Mouse (Mus musculus) B cell, adult 62 days (primary cell): ENCODE results near the gene 4930442H23Rik. TPM values are rescaled to one million over a fixed set of nuclear protein-coding genes. Genes with fewer than 3 reads are reported as not detected.

ENCODE experiments used
- total RNA-seq: library from RNA; stranded (reverse); gene quantifications from 4 replicates; pipeline ENCODE4 v1.2.4, GENCODE M21; 2023

The 4930442H23Rik gene
- total RNA-seq = not detected in 4 replicates

DNA sequence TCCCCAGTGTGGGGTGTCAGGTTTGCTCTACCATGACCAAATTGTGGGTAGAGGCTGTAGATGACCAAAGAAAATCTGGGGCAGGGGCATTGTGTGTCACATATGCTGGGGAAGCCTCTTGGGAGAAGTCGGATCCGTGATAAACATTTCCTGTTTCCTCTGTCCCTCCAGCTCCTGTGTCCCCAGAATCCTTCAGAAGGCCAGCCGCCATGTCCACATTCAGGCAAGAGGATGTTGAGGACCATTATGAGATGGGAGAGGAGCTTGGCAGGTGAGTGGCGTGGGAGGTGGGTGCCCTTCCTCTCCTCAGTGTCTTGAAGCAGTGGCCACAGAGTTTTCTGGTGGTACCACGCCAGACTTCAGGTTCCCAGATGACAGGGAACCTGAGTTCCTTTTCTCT lies at the start of gene 4930442H23Rik:
4930442H23Rik (minus strand) TSS at position 45 of the 400 bp plus-strand sequence.

GRCm38 (mm10) chr10:81232580-81233225 lies 49.1 kb upstream of the 4930442H23Rik start, which contains the start of gene Zfr2:
Zfr2 (plus strand) TSS chr10:81233155.

DNA sequence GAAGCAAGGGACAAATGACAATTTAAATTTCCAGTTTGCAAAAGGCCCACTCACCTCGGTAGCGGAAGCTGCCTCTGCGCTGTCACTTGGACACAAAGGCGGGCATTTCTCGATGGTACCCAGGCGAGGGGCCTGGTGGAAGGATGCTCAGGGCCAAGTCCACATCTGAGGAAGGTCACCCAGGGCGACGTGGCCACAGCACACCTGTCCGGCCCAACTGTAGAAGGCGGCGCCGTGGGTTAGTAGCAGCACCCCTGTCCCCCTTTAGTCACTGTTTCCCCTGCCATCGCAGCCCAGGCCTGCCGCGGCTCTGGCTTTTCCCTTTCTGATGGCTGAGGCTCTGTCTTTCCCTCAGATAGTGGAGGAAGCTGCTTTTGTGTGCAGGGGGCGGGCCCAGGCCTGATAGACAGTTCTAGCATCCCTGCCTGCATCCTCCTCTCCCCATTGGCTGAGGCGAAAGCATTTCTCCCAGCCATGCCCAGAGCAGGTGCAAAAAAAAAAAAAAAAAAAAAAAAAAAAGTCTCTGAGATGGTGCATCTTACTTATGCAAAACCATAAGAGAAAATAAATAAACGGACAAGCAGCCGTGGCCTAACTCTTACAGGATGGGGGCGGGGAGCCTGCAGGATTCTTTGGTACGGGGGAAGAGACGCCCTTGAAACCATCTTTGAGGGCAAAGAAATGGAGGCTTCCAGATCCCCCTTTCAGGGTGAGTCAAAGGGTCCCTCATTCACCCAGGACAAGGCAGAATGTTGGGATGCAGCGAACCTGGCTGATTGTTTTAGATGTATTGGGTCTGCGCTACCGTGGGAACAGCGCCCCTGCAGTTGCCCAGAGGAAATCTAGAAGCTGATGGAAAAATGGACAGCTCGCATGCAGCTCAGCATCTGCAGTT lies 47.0 kb upstream of the 4930442H23Rik start, which contains the start of gene Atcay:
Atcay (minus strand) TSS at position 396 of the 895 bp plus-strand sequence.

GRCm38 (mm10) chr10:81201807-81202758 lies 18.4 kb upstream of the 4930442H23Rik start, which contains the start of gene Nmrk2:
Nmrk2 (minus strand) TSS chr10:81202051.

GRCm38 (mm10) chr10:81182336-81183333 lies 1.0 kb downstream of the 4930442H23Rik start, which contains the start of gene Dapk3:
Dapk3 (plus strand) TSS chr10:81183005.

GRCm38 (mm10) chr10:81176466-81177271 lies 7.0 kb downstream of the 4930442H23Rik start, which contains the start of gene Eef2:
Eef2 (plus strand) TSS chr10:81176631.

GRCm38 (mm10) chr10:81167200-81168086 lies 16.2 kb downstream of the 4930442H23Rik start, which contains the start of gene Pias4:
Pias4 (minus strand) TSS chr10:81167923.

DNA sequence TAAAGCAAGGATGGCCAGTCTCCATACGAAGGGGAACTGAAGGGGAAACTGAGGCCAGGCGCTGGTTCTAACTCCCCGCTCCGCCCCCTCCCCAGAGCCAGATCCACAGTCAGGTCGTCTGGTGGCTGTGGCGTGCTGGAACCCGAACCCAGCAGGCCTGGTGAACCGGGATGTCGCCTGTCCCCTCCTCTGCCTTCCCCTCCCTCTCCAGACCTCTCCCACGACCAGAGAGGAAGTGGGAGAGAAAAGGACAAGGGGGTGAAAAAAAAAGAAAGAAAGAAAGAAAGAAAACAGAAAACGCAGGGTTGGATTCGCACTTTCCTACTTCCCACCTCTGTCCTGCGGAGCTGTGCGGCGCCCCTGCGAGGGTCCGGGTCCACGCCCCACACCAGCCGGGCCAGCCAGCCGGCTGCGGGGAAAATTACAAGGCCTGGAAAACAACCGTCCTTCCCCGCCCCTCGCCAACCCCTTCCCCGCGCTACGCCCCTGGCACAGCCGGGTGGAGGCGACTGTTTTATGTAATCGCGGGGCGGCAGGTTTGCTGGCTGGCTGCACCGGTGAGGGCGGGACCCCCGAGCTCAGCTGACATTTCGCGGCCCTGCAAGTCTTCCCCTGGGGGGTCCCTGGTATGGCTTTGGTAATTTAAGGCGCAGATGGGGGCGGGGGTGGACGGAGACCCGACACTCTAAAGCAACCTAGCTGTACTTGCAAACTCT lies 48.5 kb downstream of the 4930442H23Rik start, which contains the start of gene Zbtb7a:
Zbtb7a (plus strand) TSS at position 255 of the 716 bp plus-strand sequence.

Other genes with a start within 250 kb of the 4930442H23Rik start
- 0.27 to 1.4 TPM (median 0.43 TPM) in 4 replicates for gene Gng7, start 168.9 kb downstream of the 4930442H23Rik start, total RNA-seq
- not detected in 4 replicates for gene Diras1, start 158.2 kb downstream of the 4930442H23Rik start, total RNA-seq
- 11.2 to 15.3 TPM (median 11.6 TPM) in 4 replicates for gene Slc39a3, start 146.4 kb downstream of the 4930442H23Rik start, total RNA-seq
- gene Sgta, start 123.7 kb downstream of the 4930442H23Rik start, total RNA-seq = 61.8 to 68.8 TPM (median 65.7 TPM) in 4 replicates
- gene Thop1, start 113.8 kb downstream of the 4930442H23Rik start, total RNA-seq = 13.8 to 17.5 TPM (median 15.7 TPM) in 4 replicates
- gene Creb3l3, start 85.0 kb downstream of the 4930442H23Rik start, total RNA-seq = not detected in 4 replicates
- 140 to 154 TPM (median 146 TPM) in 4 replicates for gene Map2k2, start 77.9 kb downstream of the 4930442H23Rik start, total RNA-seq
- gene Zbtb7a, start 48.6 kb downstream of the 4930442H23Rik start, total RNA-seq = 102 to 107 TPM (median 105 TPM) in 4 replicates
- gene Pias4, start 15.9 kb downstream of the 4930442H23Rik start, total RNA-seq = 60.6 to 70.8 TPM (median 66.5 TPM) in 4 replicates
- 1,970 to 2,090 TPM (median 2,027 TPM) in 4 replicates for gene Eef2, start 7.2 kb downstream of the 4930442H23Rik start, total RNA-seq
- gene Dapk3, start 844 bp downstream of the 4930442H23Rik start, total RNA-seq = 79.2 to 84.3 TPM (median 81.9 TPM) in 4 replicates
- not detected in 4 replicates for gene Nmrk2, start 18.2 kb upstream of the 4930442H23Rik start, total RNA-seq
- gene Atcay, start 47.0 kb upstream of the 4930442H23Rik start, total RNA-seq = not detected in 4 replicates
- 4.3 to 6.4 TPM (median 4.6 TPM) in 4 replicates for gene Zfr2, start 49.3 kb upstream of the 4930442H23Rik start, total RNA-seq
- 25.9 to 37.1 TPM (median 29.9 TPM) in 4 replicates for gene Matk, start 69.1 kb upstream of the 4930442H23Rik start, total RNA-seq
- gene Mrpl54, start 83.1 kb upstream of the 4930442H23Rik start, total RNA-seq = 120 to 145 TPM (median 129 TPM) in 4 replicates
- 22.1 to 30.5 TPM (median 26.9 TPM) in 4 replicates for gene Apba3, start 83.1 kb upstream of the 4930442H23Rik start, total RNA-seq
- 11.7 to 14.1 TPM (median 12.2 TPM) in 4 replicates for gene Tjp3, start 107.7 kb upstream of the 4930442H23Rik start, total RNA-seq
- 147 to 164 TPM (median 158 TPM) in 4 replicates for gene Pip5k1c, start 109.1 kb upstream of the 4930442H23Rik start, total RNA-seq
- gene Cactin, start 137.3 kb upstream of the 4930442H23Rik start, total RNA-seq = 45.5 to 50.8 TPM (median 48.1 TPM) in 4 replicates
- 3.3 to 4.4 TPM (median 3.7 TPM) in 4 replicates for gene Tbxa2r, start 144.9 kb upstream of the 4930442H23Rik start, total RNA-seq
- gene Gipc3, start 159.4 kb upstream of the 4930442H23Rik start, total RNA-seq = 0.57 to 1.1 TPM (median 0.80 TPM) in 4 replicates
- gene Hmg20b, start 166.6 kb upstream of the 4930442H23Rik start, total RNA-seq = 71.5 to 76.8 TPM (median 75.7 TPM) in 4 replicates
- 8.7 to 13.6 TPM (median 9.9 TPM) in 4 replicates for gene Mfsd12, start 173.6 kb upstream of the 4930442H23Rik start, total RNA-seq
- 5.0 to 8.0 TPM (median 6.8 TPM) in 4 replicates for gene 4930404N11Rik, start 182.0 kb upstream of the 4930442H23Rik start, total RNA-seq
- 41.9 to 52.4 TPM (median 51.6 TPM) in 4 replicates for gene Fzr1, start 194.7 kb upstream of the 4930442H23Rik start, total RNA-seq
- 37.0 to 49.1 TPM (median 44.0 TPM) in 4 replicates for gene Dohh, start 200.6 kb upstream of the 4930442H23Rik start, total RNA-seq
- gene Gm48551, start 200.6 kb upstream of the 4930442H23Rik start, total RNA-seq = 1.4 to 3.0 TPM (median 2.2 TPM) in 4 replicates
- 2.3 to 8.8 TPM (median 6.4 TPM) in 4 replicates for gene Gm48552, start 205.2 kb upstream of the 4930442H23Rik start, total RNA-seq
- 4.3 to 8.4 TPM (median 7.4 TPM) in 4 replicates for gene Smim24, start 209.2 kb upstream of the 4930442H23Rik start, total RNA-seq